Mouse (Mus musculus): ENCODE measurements around the gene AY074887.
"Not testable (repeated sequence)": the region's sequence is repeated elsewhere in the genome, so short reads cannot be mapped to it uniquely, and the experiment has no call there.

AY074887 gene

GRCm38 (mm10) chr9:54950575-54951321, at the start of gene AY074887, which contains the start of gene Psma4:
TSS of gene AY074887 (minus strand) at chr9:54950998.
TSS of gene Psma4 (plus strand) at chr9:54950790.
- DNase-seq (ENCODE audit: low read depth, low spot score), result peak; percentile 83

DNA sequence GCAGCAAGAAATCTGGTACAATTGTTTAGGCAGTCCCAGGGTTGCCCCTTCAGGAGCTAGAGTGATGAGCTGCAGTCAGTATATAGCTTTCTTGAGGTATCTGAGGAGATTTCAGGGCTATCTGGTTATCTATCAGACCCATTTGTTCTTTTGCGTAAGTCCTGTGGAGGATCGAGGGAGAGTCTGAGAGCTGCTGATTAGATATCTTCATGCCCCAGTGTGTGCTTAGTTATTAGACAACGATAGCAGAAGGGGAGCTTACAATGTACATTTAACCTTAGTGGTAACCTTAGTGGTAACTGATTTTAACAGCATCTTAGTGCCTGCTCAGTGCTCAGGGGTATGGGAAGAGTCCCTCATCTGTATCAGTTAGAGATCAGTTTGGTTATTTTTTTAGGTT, 44.8 kb upstream of the AY074887 start:
- DNase-seq (ENCODE audit: low read depth, low spot score), result no peak

- DNase-seq (ENCODE audit: low read depth, low spot score), result no peak
Measured at GRCm38 (mm10) chr9:54994381-54994780, 43.6 kb upstream of the AY074887 start.

DNA sequence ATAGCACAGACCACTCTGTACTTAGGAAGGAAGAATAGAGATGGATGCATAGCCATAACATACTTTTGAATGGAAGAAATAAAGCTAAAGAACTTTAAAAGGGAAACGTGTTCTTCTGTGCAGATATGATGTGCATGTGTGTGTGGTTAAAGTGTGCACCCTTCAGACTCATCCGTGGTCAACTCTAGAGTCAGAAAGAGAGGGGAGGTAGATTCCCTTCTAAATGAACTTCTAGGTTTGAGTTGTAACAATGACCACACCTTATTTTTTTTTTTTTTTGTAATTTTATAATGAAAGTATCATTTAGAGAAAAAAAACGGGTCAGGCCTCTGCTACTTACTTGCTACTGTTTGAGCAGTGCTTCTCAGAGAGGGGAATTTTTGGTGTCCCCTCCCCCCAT, 39.6 kb upstream of the AY074887 start:
- no peak for DNase-seq (ENCODE audit: low read depth, low spot score)

- no peak for DNase-seq (ENCODE audit: low read depth, low spot score)
Measured at GRCm38 (mm10) chr9:54982401-54982800, 31.6 kb upstream of the AY074887 start.

DNA sequence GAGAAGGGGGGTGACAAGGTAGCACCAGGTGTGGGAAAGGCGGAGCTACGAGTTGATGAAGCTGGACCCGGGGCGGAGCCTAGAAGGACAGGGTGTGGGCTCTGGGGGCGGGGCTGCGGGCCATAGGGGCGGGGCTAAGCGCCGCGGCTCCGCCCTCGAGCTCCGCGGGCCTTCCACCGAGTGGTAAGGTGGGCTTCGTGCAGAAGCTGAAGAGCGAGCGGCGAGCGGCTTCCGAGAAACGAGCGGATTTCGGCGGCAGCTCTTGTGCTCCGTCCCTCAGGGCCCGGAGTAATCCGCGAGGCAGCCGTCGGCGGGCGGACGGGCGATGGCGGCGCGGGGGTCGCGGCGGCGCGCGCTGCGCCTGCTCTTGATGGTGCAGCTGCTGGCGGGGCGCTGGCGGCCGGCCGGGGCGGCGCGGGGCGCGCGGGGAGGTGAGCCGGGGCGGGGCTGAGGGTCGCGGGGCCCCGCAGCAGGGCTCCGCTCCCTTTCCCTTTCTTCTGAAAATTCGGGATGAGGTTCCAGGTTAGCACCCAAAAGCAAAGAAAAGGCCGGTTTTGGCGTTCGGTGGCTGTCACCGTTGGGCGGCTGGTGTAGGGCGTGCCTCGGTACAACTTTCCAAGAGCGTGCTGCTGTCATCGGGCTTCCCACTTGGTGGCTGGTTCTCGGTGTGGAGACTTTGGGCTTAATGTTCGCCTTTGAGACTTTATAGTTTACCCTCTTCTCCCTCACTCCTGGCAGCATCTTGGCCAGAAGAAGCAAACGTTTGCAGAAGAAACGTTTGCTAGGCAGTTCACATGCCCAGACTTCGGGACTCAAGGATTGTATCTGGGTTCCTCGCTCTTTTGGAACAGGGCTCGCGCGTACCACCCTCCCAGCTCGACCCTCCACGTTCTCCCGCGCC, 30.7 kb upstream of the AY074887 start:
- DNase-seq (ENCODE audit: low read depth, low spot score), result no peak

GRCm38 (mm10) chr9:54980674-54981073, 29.9 kb upstream of the AY074887 start, which contains the start of gene Chrna5:
TSS of gene Chrna5 (plus strand) at chr9:54980880.
- no peak for DNase-seq (ENCODE audit: low read depth, low spot score)

DNA sequence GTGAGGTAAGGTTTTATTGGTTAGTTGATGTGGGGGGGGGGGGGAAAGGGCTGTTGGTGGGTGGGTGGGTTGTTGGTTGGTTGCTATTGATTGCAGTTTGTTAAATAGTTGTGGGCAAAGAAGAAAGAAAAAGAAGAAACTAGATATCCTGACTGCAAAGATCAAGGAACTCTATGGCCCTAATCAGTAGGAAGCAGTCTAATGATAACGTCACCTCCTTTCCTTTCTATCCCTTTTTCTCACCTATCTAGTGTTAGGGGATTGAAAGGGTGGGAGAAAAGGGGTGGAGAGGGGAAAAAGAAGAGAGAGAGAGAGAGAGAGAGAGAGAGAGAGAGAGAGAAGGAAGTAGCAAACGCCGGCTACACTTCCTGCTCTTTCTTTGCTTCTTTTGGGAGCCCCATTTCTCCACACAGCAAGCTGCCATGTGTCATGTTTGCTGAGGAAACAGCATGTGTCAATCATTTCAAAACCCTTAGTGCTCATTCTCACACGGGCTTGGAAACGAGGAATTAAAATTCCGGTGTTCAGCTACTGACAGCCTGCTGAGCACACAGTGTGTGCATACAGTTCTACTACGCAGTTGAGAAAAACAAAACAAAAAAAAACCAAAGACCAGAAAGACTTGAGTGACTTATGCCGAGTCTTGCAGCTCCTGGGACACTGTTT, 19.3 kb upstream of the AY074887 start:
- DNase-seq (ENCODE audit: low read depth, low spot score), result no peak

- DNase-seq (ENCODE audit: low read depth, low spot score), result no peak
Measured at GRCm38 (mm10) chr9:54963669-54964068, 12.9 kb upstream of the AY074887 start.

- DNase-seq (ENCODE audit: low read depth, low spot score), result no peak
Measured at GRCm38 (mm10) chr9:54961059-54961458, 10.3 kb upstream of the AY074887 start.

DNA sequence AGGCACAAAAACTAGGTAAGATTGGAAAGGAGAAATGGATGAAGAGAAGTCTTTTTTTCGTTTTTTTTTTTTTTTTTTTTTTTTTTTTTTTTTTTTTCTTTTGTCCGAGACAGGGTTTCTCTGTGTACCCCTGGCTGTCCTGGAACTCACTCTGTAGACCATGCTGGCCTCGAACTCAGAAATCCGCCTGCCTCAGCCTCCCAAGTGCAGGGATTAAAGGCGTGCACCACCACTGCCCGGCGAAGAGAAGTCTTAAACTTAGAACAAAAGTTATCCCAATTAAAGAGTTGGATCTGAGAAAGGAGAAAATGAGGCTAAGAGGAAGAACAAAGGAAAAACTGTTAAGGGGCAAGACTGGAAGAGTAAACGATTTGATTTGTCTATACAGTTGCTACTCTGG, 636 bp downstream of the AY074887 start:
- DNase-seq (ENCODE audit: low read depth, low spot score), result not testable (repeated sequence)

DNA sequence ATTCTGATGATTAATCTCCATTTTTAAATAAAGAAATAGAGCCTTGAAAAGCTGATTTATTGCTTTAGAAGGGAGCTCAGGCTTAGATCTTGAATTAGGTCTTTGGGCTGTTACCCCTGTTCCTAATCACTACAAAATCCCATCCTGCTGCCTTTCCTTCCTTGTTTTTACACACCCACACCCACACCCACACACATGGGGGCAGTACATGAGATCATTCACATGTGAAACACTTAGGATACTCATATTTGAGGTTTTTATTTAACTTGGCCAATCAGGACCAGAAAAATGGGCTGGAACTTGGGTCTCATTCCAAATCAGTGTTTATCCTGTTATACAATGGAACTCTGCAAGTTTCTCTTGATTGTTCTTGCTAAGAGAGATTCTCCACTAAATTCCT, 1.3 kb downstream of the AY074887 start:
- DNase-seq (ENCODE audit: low read depth, low spot score), result no peak

DNA sequence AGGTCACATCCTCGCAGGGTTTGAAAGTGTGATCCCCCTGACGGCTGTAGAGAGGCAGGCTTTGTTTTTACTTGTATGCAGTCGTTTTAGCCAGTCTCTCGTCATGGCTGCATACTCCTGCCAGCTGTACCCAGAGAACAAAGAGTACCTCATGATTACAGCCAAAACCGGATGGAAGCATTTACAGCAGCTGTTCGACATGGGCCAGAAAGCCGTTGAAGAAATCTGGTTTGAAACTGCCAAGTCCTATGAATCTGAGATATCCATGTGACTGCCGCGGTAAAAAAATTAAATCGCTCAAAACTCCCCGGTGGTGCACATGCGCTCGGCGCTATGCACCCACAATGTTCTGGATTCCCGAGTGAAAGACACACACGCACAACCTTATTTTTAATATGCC, 4.5 kb downstream of the AY074887 start:
- DNase-seq (ENCODE audit: low read depth, low spot score), result no peak

DNA sequence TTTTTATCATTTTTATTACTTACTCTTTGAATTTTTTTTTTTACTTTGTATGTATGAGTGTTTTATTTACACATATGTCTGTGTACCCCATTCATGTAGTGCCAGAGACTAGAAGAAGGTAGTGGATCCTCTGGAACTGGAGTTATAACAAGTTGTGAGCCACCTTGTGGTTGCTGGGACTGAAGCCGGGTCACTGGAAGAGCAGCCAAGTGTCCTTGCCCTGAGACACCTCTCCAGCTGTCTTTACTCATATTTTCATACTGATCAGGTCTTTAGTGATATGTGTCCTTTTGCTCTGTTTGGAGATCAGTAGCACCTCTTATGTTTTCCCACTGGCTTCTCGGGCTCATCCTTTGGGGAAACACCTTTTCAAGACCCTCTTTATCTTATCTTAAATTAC, 6.3 kb downstream of the AY074887 start:
- DNase-seq (ENCODE audit: low read depth, low spot score), result no peak

DNA sequence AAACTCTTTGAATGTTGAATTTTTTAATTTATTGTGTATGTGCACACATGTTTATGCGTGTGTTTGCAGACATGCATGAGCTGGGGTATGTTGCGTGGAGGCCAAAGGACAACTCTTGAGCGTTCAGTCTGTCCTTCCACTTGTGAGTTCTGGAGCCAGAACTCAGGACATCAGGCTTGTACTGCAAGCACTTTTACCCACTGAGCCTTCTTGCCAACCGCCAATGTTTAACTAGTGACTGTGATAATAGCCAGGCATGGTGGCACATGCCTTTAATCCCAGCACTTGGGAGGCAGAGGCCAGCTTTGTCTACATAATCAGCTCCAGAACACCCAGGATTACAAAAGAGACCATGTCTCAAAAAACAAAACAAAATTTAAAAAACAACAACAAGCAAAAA, 8.7 kb downstream of the AY074887 start:
- DNase-seq (ENCODE audit: low read depth, low spot score), result no peak

DNA sequence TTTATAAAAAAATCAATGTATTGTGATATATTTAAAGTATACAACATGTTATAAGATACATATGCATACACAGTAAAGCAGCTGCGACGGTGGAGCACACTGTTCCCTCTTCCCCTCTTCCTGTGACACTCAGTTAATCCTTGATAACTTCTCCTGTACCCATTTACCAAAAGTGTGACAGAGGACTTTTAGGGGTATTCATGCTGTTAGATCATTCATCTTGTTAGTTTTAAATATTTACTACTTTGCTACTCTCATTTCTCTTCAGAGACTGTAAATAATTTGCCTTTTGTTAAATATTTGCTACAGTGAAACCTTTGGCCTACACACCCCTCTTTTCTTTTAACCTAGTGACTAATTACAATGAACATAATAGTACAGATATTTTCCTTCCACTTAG, 18.4 kb downstream of the AY074887 start:
- no peak for DNase-seq (ENCODE audit: low read depth, low spot score)

GRCm38 (mm10) chr9:54931765-54932164, 19.0 kb downstream of the AY074887 start:
- no peak for DNase-seq (ENCODE audit: low read depth, low spot score)

- DNase-seq (ENCODE audit: low read depth, low spot score), result no peak
Measured at GRCm38 (mm10) chr9:54930741-54931140, 20.1 kb downstream of the AY074887 start.

GRCm38 (mm10) chr9:54919946-54920345, 30.9 kb downstream of the AY074887 start:
- DNase-seq (ENCODE audit: low read depth, low spot score), result no peak

GRCm38 (mm10) chr9:54918781-54919180, 32.0 kb downstream of the AY074887 start:
- no peak for DNase-seq (ENCODE audit: low read depth, low spot score)

DNA sequence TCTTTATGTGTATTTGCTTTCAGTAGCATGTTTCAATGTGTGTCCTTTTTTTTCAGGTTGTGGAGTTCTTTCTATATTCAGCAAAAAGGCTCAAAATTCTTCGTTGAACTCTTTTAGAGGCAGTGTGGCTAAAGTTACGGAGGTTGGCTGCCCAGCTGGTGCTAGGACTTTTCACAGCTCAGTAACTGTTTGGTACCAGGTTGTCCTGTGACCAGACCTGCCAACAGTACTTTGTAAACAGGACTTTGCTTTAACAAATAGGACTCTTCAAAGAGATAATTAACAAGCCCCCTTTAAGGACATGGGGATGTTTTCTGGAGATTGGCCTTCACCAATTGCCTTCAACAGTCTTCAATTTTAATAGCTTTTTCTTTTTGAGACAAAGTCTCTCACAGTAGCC, 32.6 kb downstream of the AY074887 start:
- DNase-seq (ENCODE audit: low read depth, low spot score), result no peak

DNA sequence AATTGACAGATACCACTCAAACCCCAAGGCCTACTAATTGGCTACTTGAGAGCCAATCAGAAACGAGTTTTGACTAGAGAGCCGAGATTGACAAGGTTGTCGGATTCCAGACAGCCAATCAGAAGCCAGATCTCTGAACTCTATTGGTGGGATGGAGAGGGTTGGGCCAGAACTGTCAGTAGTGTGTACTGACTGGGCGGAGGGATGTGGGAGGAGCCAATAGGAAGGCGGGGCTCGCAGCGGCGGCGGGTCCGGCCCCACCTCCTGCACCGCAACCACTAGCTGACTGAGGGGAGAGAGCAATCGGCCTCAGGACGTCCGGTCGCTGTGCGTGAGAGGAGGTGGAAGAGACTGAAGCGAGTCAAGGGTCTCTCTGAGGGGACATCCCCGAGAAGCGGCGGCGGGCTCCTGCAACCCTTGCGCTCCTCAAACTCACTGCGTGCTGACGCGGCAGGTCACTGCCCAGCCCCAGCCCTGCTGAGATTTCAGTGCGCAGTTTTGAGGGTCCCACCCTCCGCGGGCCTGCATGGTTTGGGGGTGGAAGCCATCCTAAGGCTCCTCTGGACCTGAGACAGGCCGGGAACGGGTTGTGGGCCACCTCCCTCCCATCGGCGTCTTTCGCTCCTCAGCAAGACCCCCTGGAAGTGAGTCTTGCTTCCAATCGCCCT, 33.7 kb downstream of the AY074887 start, which contains the start of gene Hykk:
Hykk (plus strand) TSS at position 274 of the 668 bp plus-strand sequence.
- DNase-seq (ENCODE audit: low read depth, low spot score), result peak; percentile 98
